Mouse (Mus musculus) layer of hippocampus, adult 18-20 months (tissue): ENCODE results near the gene Aass. TPM values are rescaled to one million over a fixed set of nuclear protein-coding genes. Genes with fewer than 3 reads are reported as not detected.

Experiments used
- DNase-seq, 2 experiments: peaks; one replicate each; pipeline ENCODE4 v3.0.0; 2022; ENCODE audit warnings: low spot score in 2 of 2
- total RNA-seq, 2 experiments: library from RNA; stranded (reverse); gene quantifications; 2 replicates each; pipeline ENCODE4 v1.2.3; 2021

Aass gene
- total RNA-seq, 2 experiments from 2014 or later = 5.6 to 6.0 TPM

- DNase-seq = no peak
Observed at GRCm38 (mm10) chr6:23076060-23076459, 56.7 kb downstream of the Aass start.

- no peak for DNase-seq
Observed at GRCm38 (mm10) chr6:23055734-23056133, 77.1 kb downstream of the Aass start.

- DNase-seq = no peak
Observed at GRCm38 (mm10) chr6:23048836-23049235, 84.0 kb downstream of the Aass start.

GRCm38 (mm10) chr6:23028251-23028650 lies 104.5 kb downstream of the Aass start:
- DNase-seq = no peak

Other genes starting within 250 kb of the Aass start
- gene Fezf1, start 115.4 kb upstream of the Aass start, total RNA-seq = under 1 TPM in 1 of 2 experiments, not detected in 1; 0.13 TPM